Mouse (Mus musculus): ENCODE measurements around the gene Glis3. TPM values are rescaled to one million over a fixed set of nuclear protein-coding genes. Genes with fewer than 3 reads are reported as not detected.

Gene Glis3
- polyA plus RNA-seq, 2 experiments = 2.9 to 3.1 TPM

- ATAC-seq (ENCODE audit: low FRiP score, low read depth) = no peak
- whole genome bisulfite sequencing = 67% methylated on average over 8 of the region's 8 CpGs
- no peak overlapping the region for H3K9ac ChIP-seq (ENCODE audit: low read depth, low read length, severe bottlenecking)
- H3K27me3 ChIP-seq (ENCODE audit: control insufficient read depth, insufficient read depth, low read length) = no peaks in the 10 kb centered on the region
- H3K4me3 ChIP-seq (replicated peaks; ENCODE audit: low read length) = no peak overlapping the region
- no peak overlapping the region for H3K4me2 ChIP-seq (replicated peaks; ENCODE audit: low read depth, low read length, severe bottlenecking)
- no peak for TF ChIP-seq POLR2A (IDR thresholded peaks at IDR 0.05; ENCODE audit: borderline replicate concordance, extremely low read depth, insufficient read depth, insufficient read length)
- H3K36me3 ChIP-seq (ENCODE audit: control insufficient read depth, insufficient read depth, low read length) = no peaks in the 10 kb centered on the region
- H3K27ac ChIP-seq (replicated peaks; ENCODE audit: low read depth, low read length) = no peak overlapping the region
- DNase-seq (ENCODE audit: low spot score) = no peak
- H3K4me1 ChIP-seq (ENCODE audit: control insufficient read depth, insufficient read depth, low read length) = no peaks in the 10 kb centered on the region
- H3K9me3 ChIP-seq (ENCODE audit: control insufficient read depth, low read length) = no peaks in the 10 kb centered on the region
Observed at GRCm38 (mm10) chr19:28266850-28267249, 413.0 kb downstream of the Glis3 start.

DNA sequence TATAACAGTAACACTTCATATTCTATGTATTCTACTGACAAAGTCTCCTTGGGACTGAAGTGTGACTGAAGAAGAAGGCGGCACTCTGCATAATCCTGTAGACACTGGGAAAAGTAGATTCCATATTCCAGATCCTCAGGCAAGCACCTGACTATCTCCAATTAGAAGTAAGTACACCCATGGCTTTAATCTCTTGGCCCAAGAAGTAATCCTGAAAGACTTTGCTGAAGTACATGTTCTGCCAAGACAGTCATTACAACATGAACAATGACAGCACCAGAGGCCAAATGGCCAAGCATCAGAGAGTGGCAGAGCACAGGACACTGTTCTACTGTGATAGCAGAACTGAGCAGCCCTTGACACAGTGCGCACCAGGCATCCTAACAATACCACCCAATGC is 414.1 kb downstream of the Glis3 start:
- ATAC-seq (ENCODE audit: low FRiP score, low read depth) (no peak), DNase-seq (ENCODE audit: low spot score) (no peak)
- H3K9ac ChIP-seq (ENCODE audit: low read depth, low read length, severe bottlenecking) = no peak overlapping the region
- no peak for TF ChIP-seq POLR2A (IDR thresholded peaks at IDR 0.05; ENCODE audit: borderline replicate concordance, extremely low read depth, insufficient read depth, insufficient read length)
- H3K9me3 ChIP-seq (ENCODE audit: control insufficient read depth, low read length) = no peaks in the 10 kb centered on the region
- H3K36me3 ChIP-seq (ENCODE audit: control insufficient read depth, insufficient read depth, low read length) = no peaks in the 10 kb centered on the region
- no peaks in the 10 kb centered on the region for H3K4me1 ChIP-seq (ENCODE audit: control insufficient read depth, insufficient read depth, low read length)
- WGBS = 98% methylated on average over 2 of the region's 2 CpGs
- no peaks in the 10 kb centered on the region for H3K27me3 ChIP-seq (ENCODE audit: control insufficient read depth, insufficient read depth, low read length)
- no peak overlapping the region for H3K27ac ChIP-seq (replicated peaks; ENCODE audit: low read depth, low read length)
- H3K4me2 ChIP-seq (replicated peaks; ENCODE audit: low read depth, low read length, severe bottlenecking) = no peak overlapping the region
- H3K4me3 ChIP-seq (replicated peaks; ENCODE audit: low read length) = no peak overlapping the region

GRCm38 (mm10) chr19:28258907-28259675 is 420.8 kb downstream of the Glis3 start:
- DNase-seq (ENCODE audit: low spot score) (peak; percentile 63), ATAC-seq (ENCODE audit: low FRiP score, low read depth) (peak; percentile 57)
- Histone ChIP-seq H3K9me3 (ENCODE audit: control insufficient read depth, low read length) (no peaks in the 10 kb centered on the region), H3K27ac (replicated peaks; ENCODE audit: low read depth, low read length) (no peak overlapping the region), H3K27me3 (ENCODE audit: control insufficient read depth, insufficient read depth, low read length) (no peaks in the 10 kb centered on the region), H3K4me2 (replicated peaks; ENCODE audit: low read depth, low read length, severe bottlenecking) (no peak overlapping the region), H3K9ac (ENCODE audit: low read depth, low read length, severe bottlenecking) (no peak overlapping the region), H3K4me1 (ENCODE audit: control insufficient read depth, insufficient read depth, low read length) (peaks cover 9% of the 10 kb centered on the region; the same call in 1 of the 2 replicates), H3K36me3 (ENCODE audit: control insufficient read depth, insufficient read depth, low read length) (no peaks in the 10 kb centered on the region), H3K4me3 (replicated peaks; ENCODE audit: low read length) (no peak overlapping the region)
- WGBS = 41% methylated on average over 18 of the region's 18 CpGs
- no peak for TF ChIP-seq POLR2A (IDR thresholded peaks at IDR 0.05; ENCODE audit: borderline replicate concordance, extremely low read depth, insufficient read depth, insufficient read length)

GRCm38 (mm10) chr19:28258480-28258879 is 421.4 kb downstream of the Glis3 start:
- no peaks in the 10 kb centered on the region for H3K9me3 ChIP-seq (ENCODE audit: control insufficient read depth, low read length)
- DNase-seq (ENCODE audit: low spot score) = no peak
- 16% methylated on average over 3 of the region's 3 CpGs for WGBS
- H3K4me3 ChIP-seq (replicated peaks; ENCODE audit: low read length) = no peak overlapping the region
- TF ChIP-seq POLR2A (IDR thresholded peaks at IDR 0.05; ENCODE audit: borderline replicate concordance, extremely low read depth, insufficient read depth, insufficient read length) = no peak
- peak; percentile 68 for ATAC-seq (ENCODE audit: low FRiP score, low read depth)
- H3K27ac ChIP-seq (replicated peaks; ENCODE audit: low read depth, low read length) = no peak overlapping the region
- peaks cover 9% of the 10 kb centered on the region; the same call in 1 of the 2 replicates for H3K4me1 ChIP-seq (ENCODE audit: control insufficient read depth, insufficient read depth, low read length)
- no peaks in the 10 kb centered on the region for H3K36me3 ChIP-seq (ENCODE audit: control insufficient read depth, insufficient read depth, low read length)
- no peak overlapping the region for H3K9ac ChIP-seq (ENCODE audit: low read depth, low read length, severe bottlenecking)
- H3K27me3 ChIP-seq (ENCODE audit: control insufficient read depth, insufficient read depth, low read length) = no peaks in the 10 kb centered on the region
- H3K4me2 ChIP-seq (replicated peaks; ENCODE audit: low read depth, low read length, severe bottlenecking) = no peak overlapping the region

DNA sequence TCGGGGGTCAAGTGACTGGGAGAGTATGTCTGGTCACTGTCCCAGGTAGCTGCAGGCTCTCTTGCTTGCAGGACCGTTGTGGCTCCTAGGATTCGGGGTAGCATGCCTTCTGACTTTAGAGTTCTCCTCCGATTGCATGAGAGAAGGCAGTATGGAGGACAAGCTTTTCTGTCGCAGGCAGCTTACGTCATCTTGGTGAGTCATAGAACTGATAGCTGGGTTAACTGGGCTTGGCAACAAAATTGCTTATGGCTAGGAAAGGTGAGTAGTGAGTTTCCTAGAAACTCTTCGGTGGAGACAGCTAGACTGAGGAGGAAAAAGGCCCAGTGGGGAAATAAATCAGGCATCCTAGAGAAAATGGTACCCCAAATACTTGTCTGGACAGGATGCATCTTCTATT is 432.5 kb downstream of the Glis3 start:
- Histone ChIP-seq H3K27me3 (ENCODE audit: control insufficient read depth, insufficient read depth, low read length) (no peaks in the 10 kb centered on the region), H3K4me1 (ENCODE audit: control insufficient read depth, insufficient read depth, low read length) (no peaks in the 10 kb centered on the region), H3K9ac (ENCODE audit: low read depth, low read length, severe bottlenecking) (no peak overlapping the region), H3K4me2 (replicated peaks; ENCODE audit: low read depth, low read length, severe bottlenecking) (no peak overlapping the region), H3K36me3 (ENCODE audit: control insufficient read depth, insufficient read depth, low read length) (no peaks in the 10 kb centered on the region), H3K9me3 (ENCODE audit: control insufficient read depth, low read length) (no peaks in the 10 kb centered on the region), H3K4me3 (replicated peaks; ENCODE audit: low read length) (no peak overlapping the region), H3K27ac (replicated peaks; ENCODE audit: low read depth, low read length) (no peak overlapping the region)
- no peak for ATAC-seq (ENCODE audit: low FRiP score, low read depth)
- no peak for TF ChIP-seq POLR2A (IDR thresholded peaks at IDR 0.05; ENCODE audit: borderline replicate concordance, extremely low read depth, insufficient read depth, insufficient read length)
- WGBS = 91% methylated on average over 7 of the region's 7 CpGs
- DNase-seq (ENCODE audit: low spot score) = no peak
